Mouse (Mus musculus) neural tube, embryonic 11.5 days (tissue): ENCODE results near the gene Ier3. TPM values are rescaled to one million over a fixed set of nuclear protein-coding genes. Genes with fewer than 3 reads are reported as not detected.

Experiments used
- ATAC-seq: fragments of 200-750 bp; cut with Nextera tagmentation; 2 replicates; pipeline ENCODE4 v1.8.0; 2017; ENCODE audit warnings: moderate number of reproducible peaks, mild to moderate bottlenecking, moderate TSS enrichment, moderate library complexity; ENCODE audit not compliant: insufficient read depth, low FRiP score, low TSS enrichment
- DNase-seq: peaks from one replicate; pipeline ENCODE4 v3.0.0-alpha.2; 2015; ENCODE audit warnings: low spot score
- H3K27ac ChIP-seq: fragments of 300-500 bp; sonication (generic); 2 replicates; pipeline ENCODE4 v1.5.1; 2014; ENCODE audit warnings: low read depth, mild to moderate bottlenecking, low read length
- H3K27me3 ChIP-seq: fragments of 300-500 bp; sonication (generic); 2 replicates; pipeline ENCODE4 v1.6.1; 2014; ENCODE audit warnings: mild to moderate bottlenecking, low read length, mixed read lengths; ENCODE audit not compliant: control insufficient read depth, insufficient read depth
- H3K36me3 ChIP-seq: fragments of 300-500 bp; sonication (generic); 2 replicates; pipeline ENCODE4 v1.6.1; 2014; ENCODE audit warnings: mild to moderate bottlenecking, low read length, moderate library complexity, mixed read lengths; ENCODE audit not compliant: control insufficient read depth, insufficient read depth
- H3K4me1 ChIP-seq: fragments of 300-500 bp; sonication (generic); 2 replicates; pipeline ENCODE4 v1.6.1; 2014; ENCODE audit warnings: low read length, mixed read lengths; ENCODE audit not compliant: control insufficient read depth, insufficient read depth
- H3K4me2 ChIP-seq: fragments of 300-500 bp; sonication (generic); 2 replicates; pipeline ENCODE4 v1.6.1; 2014; ENCODE audit warnings: low read depth, mild to moderate bottlenecking, moderate library complexity
- H3K4me3 ChIP-seq: fragments of 300-500 bp; sonication (generic); 2 replicates; pipeline ENCODE4 v1.5.1; 2014; ENCODE audit warnings: low read depth, low read length
- H3K9ac ChIP-seq: fragments of 300-500 bp; sonication (generic); 2 replicates; pipeline ENCODE4 v1.6.1; 2014; ENCODE audit warnings: mild to moderate bottlenecking, low read length
- H3K9me3 ChIP-seq: fragments of 300-500 bp; sonication (generic); 2 replicates; pipeline ENCODE4 v1.6.1; 2016; ENCODE audit warnings: low read length; ENCODE audit not compliant: control insufficient read depth
- WGBS: fragments of 180-500 bp; shearing (Covaris S2); extraction: QIAGEN DNeasy Blood & Tissue Kit; methylation state at CpG from one replicate; pipeline ENCODE4 v1.1.7; 2014; 5-methylcytosine and 5-hydroxymethylcytosine counted together
- polyA plus RNA-seq: library from polyadenylated mRNA; unstranded; fragments of >200 nt; fragmentation: Nextera tagmentation; extraction: Ambion mirVana; gene quantifications from 2 replicates; pipeline ENCODE4 v1.2.1, GENCODE M21; 2014

Gene Ier3
- polyA plus RNA-seq, 1 experiment from 2014 or later: 2.8 TPM

- no peak overlapping the region for H3K4me2 ChIP-seq
- no peak overlapping the region for H3K9ac ChIP-seq
- H3K27me3 ChIP-seq: no peaks in the 10 kb centered on the region
- H3K9me3 ChIP-seq: no peaks in the 10 kb centered on the region
- no peak overlapping the region for H3K4me3 ChIP-seq
- DNase-seq (no peak), ATAC-seq (no peak)
- no peaks in the 10 kb centered on the region for H3K4me1 ChIP-seq
- no peak overlapping the region for H3K27ac ChIP-seq
- WGBS: 88% methylated on average over 4 of the region's 4 CpGs
- no peaks in the 10 kb centered on the region for H3K36me3 ChIP-seq
These were observed 36.3 kb upstream of the Ier3 start for GRCm38 (mm10) chr17:35785140-35785539.

GRCm38 (mm10) chr17:35787493-35787892, 34.0 kb upstream of the Ier3 start:
- no peak overlapping the region for H3K4me3 ChIP-seq
- ATAC-seq: no peak
- no peak for DNase-seq

GRCm38 (mm10) chr17:35788025-35788424, 33.5 kb upstream of the Ier3 start:
- no peak overlapping the region for H3K4me3 ChIP-seq
- H3K4me2 ChIP-seq: no peak overlapping the region
- H3K9ac ChIP-seq: no peak overlapping the region
- H3K36me3 ChIP-seq: no peaks in the 10 kb centered on the region
- DNase-seq (no peak), ATAC-seq (no peak)
- 85% methylated on average over 3 of the region's 3 CpGs for WGBS
- no peaks in the 10 kb centered on the region for H3K9me3 ChIP-seq
- no peaks in the 10 kb centered on the region for H3K27me3 ChIP-seq
- H3K27ac ChIP-seq: no peak overlapping the region
- no peaks in the 10 kb centered on the region for H3K4me1 ChIP-seq

More at GRCm38 (mm10) chr17:35787493-35787892, 34.0 kb upstream of the Ier3 start:
- Histone ChIP-seq H3K27me3 (no peaks in the 10 kb centered on the region), H3K27ac (no peak overlapping the region), H3K9me3 (no peaks in the 10 kb centered on the region), H3K4me1 (no peaks in the 10 kb centered on the region), H3K9ac (no peak overlapping the region), H3K36me3 (no peaks in the 10 kb centered on the region), H3K4me2 (no peak overlapping the region)

- no peaks in the 10 kb centered on the region for H3K4me1 ChIP-seq
- no peaks in the 10 kb centered on the region for H3K9me3 ChIP-seq
- WGBS: 86% methylated on average over 4 of the region's 4 CpGs
- DNase-seq (no peak), ATAC-seq (no peak)
- no peaks in the 10 kb centered on the region for H3K36me3 ChIP-seq
- H3K4me2 ChIP-seq: no peak overlapping the region
- no peak overlapping the region for H3K4me3 ChIP-seq
- no peak overlapping the region for H3K27ac ChIP-seq
- H3K27me3 ChIP-seq: no peaks in the 10 kb centered on the region
- no peak overlapping the region for H3K9ac ChIP-seq
These were observed 30.6 kb upstream of the Ier3 start for GRCm38 (mm10) chr17:35790933-35791332.

- ATAC-seq (no peak), DNase-seq (no peak)
- Histone ChIP-seq H3K4me1 (no peaks in the 10 kb centered on the region), H3K36me3 (no peaks in the 10 kb centered on the region), H3K27ac (no peak overlapping the region), H3K4me3 (no peak overlapping the region), H3K4me2 (no peak overlapping the region), H3K9me3 (no peaks in the 10 kb centered on the region), H3K27me3 (no peaks in the 10 kb centered on the region), H3K9ac (no peak overlapping the region)
- WGBS: 88% methylated on average over 2 of the region's 2 CpGs
These were observed 28.6 kb upstream of the Ier3 start for GRCm38 (mm10) chr17:35792837-35793236.

GRCm38 (mm10) chr17:35795099-35795498, 26.4 kb upstream of the Ier3 start:
- 68% methylated on average over 2 of the region's 2 CpGs for WGBS
- no peaks in the 10 kb centered on the region for H3K4me1 ChIP-seq

GRCm38 (mm10) chr17:35795656-35796055, 25.8 kb upstream of the Ier3 start:
- ATAC-seq (no peak), DNase-seq (no peak)
- Histone ChIP-seq H3K27me3 (no peaks in the 10 kb centered on the region), H3K4me1 (no peaks in the 10 kb centered on the region), H3K9ac (no peak overlapping the region), H3K4me3 (no peak overlapping the region), H3K36me3 (no peaks in the 10 kb centered on the region), H3K4me2 (no peak overlapping the region), H3K9me3 (no peaks in the 10 kb centered on the region), H3K27ac (no peak overlapping the region)
- 80% methylated on average over 6 of the region's 6 CpGs for WGBS

More at GRCm38 (mm10) chr17:35795099-35795498, 26.4 kb upstream of the Ier3 start:
- DNase-seq (no peak), ATAC-seq (no peak)
- H3K36me3 ChIP-seq: no peaks in the 10 kb centered on the region
- no peak overlapping the region for H3K27ac ChIP-seq
- no peaks in the 10 kb centered on the region for H3K27me3 ChIP-seq
- H3K9ac ChIP-seq: no peak overlapping the region
- no peak overlapping the region for H3K4me2 ChIP-seq
- H3K4me3 ChIP-seq: no peak overlapping the region
- H3K9me3 ChIP-seq: no peaks in the 10 kb centered on the region

- no peaks in the 10 kb centered on the region for H3K9me3 ChIP-seq
- no peak overlapping the region for H3K4me3 ChIP-seq
- H3K4me2 ChIP-seq: no peak overlapping the region
- 69% methylated on average over 5 of the region's 5 CpGs for WGBS
- ATAC-seq: no peak
- no peak overlapping the region for H3K9ac ChIP-seq
- DNase-seq: no peak
- no peaks in the 10 kb centered on the region for H3K27me3 ChIP-seq
- no peak overlapping the region for H3K27ac ChIP-seq
- H3K4me1 ChIP-seq: no peaks in the 10 kb centered on the region
- no peaks in the 10 kb centered on the region for H3K36me3 ChIP-seq
These were observed 24.6 kb upstream of the Ier3 start for GRCm38 (mm10) chr17:35796835-35797234.

- Histone ChIP-seq H3K9me3 (no peaks in the 10 kb centered on the region), H3K4me2 (no peak overlapping the region), H3K4me1 (no peaks in the 10 kb centered on the region), H3K4me3 (no peak overlapping the region), H3K27me3 (no peaks in the 10 kb centered on the region), H3K9ac (no peak overlapping the region), H3K27ac (no peak overlapping the region), H3K36me3 (no peaks in the 10 kb centered on the region)
- ATAC-seq (no peak), DNase-seq (no peak)
- WGBS: 74% methylated on average over 2 of the region's 2 CpGs
These were observed 20.6 kb upstream of the Ier3 start for GRCm38 (mm10) chr17:35800905-35801304.
